Mouse (Mus musculus): ENCODE results near the gene Hist3h2a. TPM values are rescaled to one million over a fixed set of nuclear protein-coding genes. Genes with fewer than 3 reads are reported as not detected.

Hist3h2a gene
- polyA plus RNA-seq, 1 experiment: not detected

DNA sequence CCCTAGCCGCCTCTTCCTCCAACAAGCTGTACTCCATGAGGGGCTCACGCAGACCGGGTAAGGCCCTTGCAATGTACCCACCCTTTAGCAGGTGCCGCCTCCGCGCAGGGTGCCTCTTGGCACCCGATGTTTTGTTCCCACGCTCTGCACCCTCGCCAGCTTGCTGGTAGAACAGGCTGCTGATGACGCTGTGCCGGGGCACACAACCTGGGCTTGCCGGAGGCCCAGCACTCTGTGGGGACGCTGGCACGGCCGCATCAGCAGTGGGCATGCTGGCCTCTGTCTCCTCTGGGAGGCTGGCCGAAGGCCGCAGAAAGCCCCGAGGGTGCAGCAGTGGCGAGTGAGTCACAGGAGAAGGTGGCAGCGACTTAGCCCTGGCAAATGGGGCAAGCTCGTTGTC, 46.1 kb downstream of the Hist3h2a start:
- Histone ChIP-seq H3K4me3 (ENCODE audit: insufficient read depth, low read depth, low read length) (no peak overlapping the region), H3K27ac (ENCODE audit: insufficient read depth, low read depth, low read length) (no peak overlapping the region), H3K4me1 (ENCODE audit: control insufficient read depth, insufficient read depth, low read length) (peaks cover 6% of the 10 kb centered on the region)
- no peak for TF ChIP-seq CTCF (IDR thresholded peaks at IDR 0.05; ENCODE audit: insufficient read depth, low read depth, low read length)
- TF ChIP-seq POLR2A (IDR thresholded peaks at IDR 0.05; ENCODE audit: insufficient read depth, low read depth, low read length): no peak
- 85% methylated on average over 21 of the region's 21 CpGs for WGBS

DNA sequence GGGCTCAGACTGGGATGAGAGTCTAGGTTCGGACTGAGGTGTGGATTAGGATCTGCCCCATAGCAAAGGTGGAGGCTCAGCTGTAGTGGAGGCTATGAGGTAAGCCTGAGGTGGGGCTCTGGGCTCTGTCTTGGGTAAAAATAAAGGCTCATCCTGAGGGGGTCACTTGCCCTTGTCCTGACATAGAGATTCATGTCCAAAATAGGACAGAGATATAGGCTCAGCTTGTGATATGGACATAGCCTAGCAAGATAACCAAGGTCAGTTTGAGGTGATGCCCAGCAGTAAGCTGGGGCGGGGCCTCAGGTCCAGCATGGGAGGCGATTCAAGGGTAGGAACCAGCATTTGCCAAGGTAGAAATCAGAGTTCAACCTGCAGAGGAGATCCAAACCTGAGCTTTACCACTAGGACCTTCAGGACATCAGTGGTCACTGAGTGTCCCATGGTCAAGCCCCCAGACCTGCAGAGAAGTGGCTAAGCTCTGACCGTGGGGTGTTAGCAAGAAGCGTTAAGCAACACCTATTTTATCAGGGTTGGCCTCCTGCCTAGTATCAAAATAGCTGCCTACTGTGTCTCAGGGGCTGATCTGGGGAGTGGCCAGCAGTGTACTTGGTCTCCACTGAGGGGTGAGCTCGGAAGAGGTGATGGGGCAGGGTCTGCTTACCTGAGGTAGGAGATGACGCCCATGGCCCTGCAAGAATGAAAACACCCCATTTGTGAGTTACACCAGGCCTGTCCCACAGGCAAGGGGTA, 48.0 kb downstream of the Hist3h2a start:
- H3K4me3 ChIP-seq (ENCODE audit: insufficient read depth, low read depth, low read length): no peak overlapping the region
- no peaks in the 10 kb centered on the region for H3K4me1 ChIP-seq (ENCODE audit: control insufficient read depth, insufficient read depth, low read length)
- no peak overlapping the region for H3K27ac ChIP-seq (ENCODE audit: insufficient read depth, low read depth, low read length)
- TF ChIP-seq CTCF (IDR thresholded peaks at IDR 0.05; ENCODE audit: insufficient read depth, low read depth, low read length): no peak
- TF ChIP-seq POLR2A (IDR thresholded peaks at IDR 0.05; ENCODE audit: insufficient read depth, low read depth, low read length): no peak
- 83% methylated on average over 7 of the region's 7 CpGs for WGBS

Other genes starting within 250 kb of the Hist3h2a start
- gene Olfr318, start 230.7 kb upstream of the Hist3h2a start, polyA plus RNA-seq (2012; ENCODE audit: insufficient read depth, insufficient read length, low replicate concordance, missing spikeins): not detected in 2 replicates
- gene Olfr317, start 215.5 kb upstream of the Hist3h2a start, polyA plus RNA-seq (2012; ENCODE audit: insufficient read depth, insufficient read length, low replicate concordance, missing spikeins): not detected in 2 replicates
- not detected in 2 replicates for gene Olfr316, start 202.0 kb upstream of the Hist3h2a start, polyA plus RNA-seq (2012; ENCODE audit: insufficient read depth, insufficient read length, low replicate concordance, missing spikeins)
- not detected in 2 replicates for gene Olfr315, start 181.5 kb upstream of the Hist3h2a start, polyA plus RNA-seq (2012; ENCODE audit: insufficient read depth, insufficient read length, low replicate concordance, missing spikeins)
- not detected in 2 replicates for gene Olfr314, start 171.7 kb upstream of the Hist3h2a start, polyA plus RNA-seq (2012; ENCODE audit: insufficient read depth, insufficient read length, low replicate concordance, missing spikeins)
- not detected in 2 replicates for gene Fam183b, start 152.7 kb upstream of the Hist3h2a start, polyA plus RNA-seq (2012; ENCODE audit: insufficient read depth, insufficient read length, low replicate concordance, missing spikeins)
- not detected in 2 replicates for gene Olfr313, start 139.7 kb upstream of the Hist3h2a start, polyA plus RNA-seq (2012; ENCODE audit: insufficient read depth, insufficient read length, low replicate concordance, missing spikeins)
- not detected in 2 replicates for gene Olfr312, start 125.4 kb upstream of the Hist3h2a start, polyA plus RNA-seq (2012; ENCODE audit: insufficient read depth, insufficient read length, low replicate concordance, missing spikeins)
- gene Olfr311, start 115.4 kb upstream of the Hist3h2a start, polyA plus RNA-seq (2012; ENCODE audit: insufficient read depth, insufficient read length, low replicate concordance, missing spikeins): not detected in 2 replicates
- not detected in 2 replicates for gene Gm12258, start 107.5 kb upstream of the Hist3h2a start, polyA plus RNA-seq (2012; ENCODE audit: insufficient read depth, insufficient read length, low replicate concordance, missing spikeins)
- not detected in 2 replicates for gene 2810021J22Rik, start 87.5 kb upstream of the Hist3h2a start, polyA plus RNA-seq (2012; ENCODE audit: insufficient read depth, insufficient read length, low replicate concordance, missing spikeins)
- gene Zfp39, start 50.5 kb upstream of the Hist3h2a start, polyA plus RNA-seq (2012; ENCODE audit: insufficient read depth, insufficient read length, low replicate concordance, missing spikeins): not detected in 2 replicates
- not detected in 2 replicates for gene Btnl10, start 36.8 kb upstream of the Hist3h2a start, polyA plus RNA-seq (2012; ENCODE audit: insufficient read depth, insufficient read length, low replicate concordance, missing spikeins)
- gene Rnf187, start 15.8 kb upstream of the Hist3h2a start, polyA plus RNA-seq (2012; ENCODE audit: insufficient read depth, insufficient read length, low replicate concordance, missing spikeins): not detected in 2 replicates
- gene Hist3h2ba, start 5.8 kb upstream of the Hist3h2a start, polyA plus RNA-seq (2012; ENCODE audit: insufficient read depth, insufficient read length, low replicate concordance, missing spikeins): not detected in 2 replicates
- gene Trim17, start within 50 bp of the Hist3h2a start, polyA plus RNA-seq (2012; ENCODE audit: insufficient read depth, insufficient read length, low replicate concordance, missing spikeins): not detected in 2 replicates
- gene Trim11, start 23.4 kb downstream of the Hist3h2a start, polyA plus RNA-seq (2012; ENCODE audit: insufficient read depth, insufficient read length, low replicate concordance, missing spikeins): not detected in 2 replicates
- not detected in 2 replicates for gene Obscn, start 181.7 kb downstream of the Hist3h2a start, polyA plus RNA-seq (2012; ENCODE audit: insufficient read depth, insufficient read length, low replicate concordance, missing spikeins)
- not detected in 2 replicates for gene Iba57, start 209.1 kb downstream of the Hist3h2a start, polyA plus RNA-seq (2012; ENCODE audit: insufficient read depth, insufficient read length, low replicate concordance, missing spikeins)
- not detected in 2 replicates for gene Gjc2, start 228.5 kb downstream of the Hist3h2a start, polyA plus RNA-seq (2012; ENCODE audit: insufficient read depth, insufficient read length, low replicate concordance, missing spikeins)
- gene Guk1, start 237.5 kb downstream of the Hist3h2a start, polyA plus RNA-seq (2012; ENCODE audit: insufficient read depth, insufficient read length, low replicate concordance, missing spikeins): not detected in 2 replicates
- not detected in 2 replicates for gene Mrpl55, start 247.8 kb downstream of the Hist3h2a start, polyA plus RNA-seq (2012; ENCODE audit: insufficient read depth, insufficient read length, low replicate concordance, missing spikeins)

All from olfactory bulb, adult 2 months (tissue).